Mouse (Mus musculus): Measurements from ENCODE around the gene Mogs.

DNA sequence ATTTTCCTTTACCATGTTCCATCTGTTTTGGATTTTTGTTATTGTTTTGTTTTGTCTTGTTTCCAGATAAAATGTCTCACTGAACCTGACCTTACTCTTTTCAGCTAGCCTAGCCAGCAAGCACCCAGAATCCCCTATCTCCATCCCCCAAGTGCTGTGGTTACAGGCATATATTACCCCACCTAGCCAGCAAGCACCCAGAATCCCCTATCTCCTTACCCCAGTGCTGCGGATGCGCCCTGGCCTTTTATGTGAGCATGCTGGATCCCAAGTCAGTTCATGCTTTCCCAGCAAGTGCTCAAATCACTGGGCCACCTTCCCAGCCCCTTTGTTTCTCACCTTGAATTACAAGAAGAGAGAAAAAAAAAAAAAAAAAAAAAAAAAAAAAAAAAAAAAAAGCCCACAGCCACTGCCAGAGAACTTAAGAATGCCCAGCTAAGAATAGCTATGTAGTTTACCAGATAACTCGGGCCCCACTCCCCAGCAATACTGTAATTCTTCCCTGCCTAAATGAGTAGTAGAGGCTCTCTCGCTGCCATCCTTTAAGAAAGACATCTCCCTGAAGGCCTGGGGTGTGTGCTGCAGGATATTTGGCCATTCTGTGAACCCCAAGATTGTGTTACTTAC lies 3.7 kb upstream of the Mogs start:
- TF ChIP-seq EP300 (IDR thresholded peaks at IDR 0.05), result no peak
- no peak for TF ChIP-seq CTCF (IDR thresholded peaks at IDR 0.05)
